Mouse (Mus musculus) mouse embryonic stem cell (cell line): ENCODE data around the gene Mrps35.

ENCODE experiments used
- in situ Hi-C, 2 experiments: fragments of 300-500 bp; cut with MboI; formaldehyde crosslinking; loops; 1 replicate in 1 of 2; 3 replicates in 1 of 2; pipeline ENCODE4 v1.14.3; 2019 to 2020; ENCODE audit warnings: low sequenced_read_pairs in 2 of 2, low pct_unique_long_range_greater_than_20kb in 1 of 2, mixed read lengths in 1 of 2; ENCODE audit not compliant: unreplicated experiment in 1 of 2

The Mrps35 gene

GRCm38 (mm10) chr6:147022375-147023132 is 20.0 kb upstream of the Mrps35 start:
- in situ Hi-C loops: loop anchor here in 1 of 2 experiments (25.0 kb wide), 2 partner anchors 215 to 790 kb away; no protein-coding TSS in a partner anchor

GRCm38 (mm10) chr6:147023133-147023395 is 19.5 kb upstream of the Mrps35 start:
- in situ Hi-C loops: loop anchor here in 1 of 2 experiments (25.0 kb wide), 2 partner anchors 214 to 789 kb away; no protein-coding TSS in a partner anchor

DNA sequence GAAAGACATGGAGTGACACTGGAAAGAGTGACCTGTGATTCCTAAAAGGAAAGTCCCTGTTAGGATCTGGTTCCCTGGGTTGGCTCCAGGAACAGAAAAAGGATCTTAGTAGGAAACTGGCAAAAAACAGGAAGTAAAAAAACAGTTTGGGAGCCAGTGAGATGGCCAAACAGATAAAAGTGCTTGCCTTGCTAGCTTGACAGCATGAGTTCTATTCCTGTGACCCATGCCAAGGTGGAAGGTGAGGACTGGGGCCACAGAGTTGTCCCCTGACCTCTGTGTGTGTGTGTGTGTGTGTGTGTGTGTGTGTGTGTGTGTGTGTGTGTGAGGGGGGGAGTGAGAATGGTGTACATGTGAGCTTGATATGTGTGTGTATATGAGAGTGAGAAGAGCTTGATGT is 19.0 kb upstream of the Mrps35 start:
- in situ Hi-C loops: loop anchor here in 1 of 2 experiments (25.0 kb wide), 2 partner anchors 214 to 789 kb away; no protein-coding TSS in a partner anchor

GRCm38 (mm10) chr6:147024761-147025160 is 17.8 kb upstream of the Mrps35 start:
- in situ Hi-C loops: loop anchor here in 1 of 2 experiments (25.0 kb wide), 2 partner anchors 213 to 788 kb away; no protein-coding TSS in a partner anchor

- in situ Hi-C loops: no loop called here
Measured at GRCm38 (mm10) chr6:147028396-147028795, 14.2 kb upstream of the Mrps35 start.

- in situ Hi-C loops: no loop called here
Measured at GRCm38 (mm10) chr6:147029591-147029990, 13.0 kb upstream of the Mrps35 start.

GRCm38 (mm10) chr6:147030096-147030885 is 12.3 kb upstream of the Mrps35 start:
- in situ Hi-C loops: no loop called here

DNA sequence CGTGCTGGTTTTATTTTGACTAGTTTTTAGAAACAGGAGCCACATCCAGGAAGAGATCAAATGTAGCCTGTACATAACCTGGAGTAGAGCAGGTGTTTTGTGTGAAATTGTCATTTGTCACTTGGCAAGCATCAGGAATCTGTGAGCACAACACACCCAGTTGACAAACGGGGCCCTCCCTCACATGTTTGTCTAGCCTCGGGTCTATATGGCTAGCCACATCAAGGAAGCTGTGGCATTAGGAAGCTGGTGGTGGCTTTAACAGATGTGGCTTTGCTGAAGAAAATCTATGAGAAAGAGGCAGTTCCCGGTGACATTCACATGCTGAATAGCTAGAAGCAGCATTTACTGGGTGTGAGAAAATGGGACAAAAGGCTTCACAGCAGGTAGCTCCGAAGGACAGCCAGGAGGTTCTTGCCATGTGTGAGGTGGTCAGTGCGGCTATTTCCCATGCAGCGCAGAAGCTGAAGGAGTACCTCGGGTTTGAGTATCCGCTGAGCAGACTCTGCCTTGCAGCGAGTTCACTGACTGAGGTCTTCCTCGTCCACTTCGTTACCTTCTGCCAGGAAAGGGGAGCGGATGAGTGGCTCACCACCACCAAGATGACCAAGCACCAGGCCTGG is 10.2 kb upstream of the Mrps35 start, which contains the start of gene Rep15:
Gene Rep15, plus strand, starts transcription at position 282 of the 623 bp plus-strand sequence.
- in situ Hi-C loops: no loop called here

DNA sequence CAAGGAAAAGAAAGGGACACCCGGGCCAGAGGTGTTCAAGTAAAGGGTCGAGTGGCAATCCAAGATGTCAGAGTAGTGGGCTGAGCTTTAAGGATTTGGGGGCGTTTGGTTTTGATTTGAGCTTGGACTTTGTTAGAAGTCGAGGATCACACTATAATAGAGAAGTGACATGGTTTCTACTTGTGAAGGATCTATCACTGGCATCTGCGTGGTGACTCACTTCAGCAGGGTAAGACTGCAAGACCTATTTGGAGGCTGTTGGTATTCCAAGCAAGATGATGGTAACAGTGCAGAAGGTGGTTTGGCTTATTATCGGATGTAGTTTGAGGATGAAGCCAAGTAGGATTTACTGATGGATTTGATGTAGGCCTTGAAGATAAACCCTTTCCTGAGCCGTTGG is 1.1 kb downstream of the Mrps35 start:
- in situ Hi-C loops: no loop called here

- in situ Hi-C loops: no loop called here
Measured at GRCm38 (mm10) chr6:147049239-147049805, 6.8 kb downstream of the Mrps35 start.

DNA sequence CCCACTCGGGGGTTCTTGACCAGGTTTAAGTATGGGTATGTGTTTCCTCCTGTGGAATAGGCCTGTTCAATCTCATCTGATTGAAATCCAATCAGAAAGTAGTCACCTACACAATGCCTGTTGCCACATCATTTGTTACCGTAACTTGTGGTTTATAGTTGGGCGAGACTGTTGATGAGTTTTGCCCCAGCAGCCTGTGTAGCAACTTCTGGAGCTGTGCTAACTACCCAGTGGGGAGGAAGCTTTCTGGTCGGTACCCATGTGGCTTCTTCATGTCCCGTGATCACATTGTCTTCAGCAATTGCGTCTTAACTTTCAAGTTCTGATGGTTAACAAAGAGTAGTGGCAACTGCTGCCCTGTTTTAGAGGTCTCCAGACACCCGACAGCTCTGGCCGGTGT is 9.1 kb downstream of the Mrps35 start:
- in situ Hi-C loops: no loop called here

- in situ Hi-C loops: no loop called here
Measured at GRCm38 (mm10) chr6:147052440-147052839, 9.9 kb downstream of the Mrps35 start.

GRCm38 (mm10) chr6:147053785-147054646 is 11.5 kb downstream of the Mrps35 start:
- in situ Hi-C loops: no loop called here

GRCm38 (mm10) chr6:147055374-147055977 is 12.9 kb downstream of the Mrps35 start:
- in situ Hi-C loops: no loop called here

DNA sequence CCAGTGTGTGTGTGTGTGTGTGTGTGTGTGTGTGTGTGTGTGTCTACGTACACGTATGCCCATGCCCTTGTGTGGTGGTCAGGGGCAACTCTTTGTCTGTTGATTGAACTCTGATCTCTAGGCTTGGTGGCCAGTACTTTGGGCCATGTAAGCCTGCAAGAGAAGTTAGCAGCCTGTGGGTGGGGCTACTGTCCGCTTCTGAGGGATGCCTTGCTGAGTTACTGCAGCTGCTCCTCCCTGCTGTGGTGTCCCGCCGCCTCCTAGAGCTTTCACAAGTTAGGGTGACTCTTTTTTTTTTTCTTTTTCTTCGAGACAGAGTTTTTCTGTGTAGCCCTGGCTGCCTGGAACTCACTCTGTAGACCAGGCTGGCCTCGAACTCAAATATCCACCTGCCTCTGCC is 16.8 kb downstream of the Mrps35 start:
- in situ Hi-C loops: no loop called here

DNA sequence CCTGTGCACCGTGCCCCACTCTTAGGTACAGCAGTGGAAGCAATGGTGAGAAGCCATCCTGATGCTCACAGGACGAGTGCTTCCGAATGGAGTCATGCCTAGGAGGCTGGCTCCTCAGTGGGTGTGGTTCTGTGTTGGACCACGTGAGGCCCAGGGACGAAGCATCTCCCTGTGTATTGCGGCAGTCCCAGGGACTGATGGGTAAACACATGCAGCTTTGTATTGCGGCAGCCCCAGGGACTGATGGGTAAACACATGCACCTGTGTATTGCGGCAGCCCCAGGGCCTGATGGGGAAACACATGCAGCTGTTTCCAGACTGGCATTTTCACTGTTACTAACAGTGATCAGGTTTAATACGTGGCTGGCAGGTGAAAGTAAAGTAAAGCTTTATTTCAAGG is 19.1 kb downstream of the Mrps35 start:
- in situ Hi-C loops: no loop called here

DNA sequence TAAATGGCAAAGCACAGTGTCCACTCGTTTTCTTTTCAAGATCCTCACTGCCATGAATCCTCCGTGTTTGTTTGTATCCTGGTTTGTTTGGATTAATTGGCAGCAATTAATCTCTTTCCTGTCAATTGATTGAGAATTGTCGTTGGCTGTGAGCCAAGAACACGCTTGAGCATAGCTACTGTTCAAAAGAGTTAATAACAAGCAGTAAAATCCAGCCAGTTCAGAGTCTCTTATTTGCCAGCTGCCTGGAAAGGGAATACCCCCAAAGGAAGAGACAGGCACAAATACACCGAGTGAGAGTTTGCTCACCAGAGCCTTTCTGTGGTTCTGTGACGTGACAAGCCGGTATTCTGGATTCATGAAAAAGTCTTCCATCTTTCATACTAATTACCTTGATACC is 19.5 kb downstream of the Mrps35 start:
- in situ Hi-C loops: no loop called here

- in situ Hi-C loops: no loop called here
Measured at GRCm38 (mm10) chr6:147062694-147063093, 20.1 kb downstream of the Mrps35 start.
